In the genomic region with DNA sequence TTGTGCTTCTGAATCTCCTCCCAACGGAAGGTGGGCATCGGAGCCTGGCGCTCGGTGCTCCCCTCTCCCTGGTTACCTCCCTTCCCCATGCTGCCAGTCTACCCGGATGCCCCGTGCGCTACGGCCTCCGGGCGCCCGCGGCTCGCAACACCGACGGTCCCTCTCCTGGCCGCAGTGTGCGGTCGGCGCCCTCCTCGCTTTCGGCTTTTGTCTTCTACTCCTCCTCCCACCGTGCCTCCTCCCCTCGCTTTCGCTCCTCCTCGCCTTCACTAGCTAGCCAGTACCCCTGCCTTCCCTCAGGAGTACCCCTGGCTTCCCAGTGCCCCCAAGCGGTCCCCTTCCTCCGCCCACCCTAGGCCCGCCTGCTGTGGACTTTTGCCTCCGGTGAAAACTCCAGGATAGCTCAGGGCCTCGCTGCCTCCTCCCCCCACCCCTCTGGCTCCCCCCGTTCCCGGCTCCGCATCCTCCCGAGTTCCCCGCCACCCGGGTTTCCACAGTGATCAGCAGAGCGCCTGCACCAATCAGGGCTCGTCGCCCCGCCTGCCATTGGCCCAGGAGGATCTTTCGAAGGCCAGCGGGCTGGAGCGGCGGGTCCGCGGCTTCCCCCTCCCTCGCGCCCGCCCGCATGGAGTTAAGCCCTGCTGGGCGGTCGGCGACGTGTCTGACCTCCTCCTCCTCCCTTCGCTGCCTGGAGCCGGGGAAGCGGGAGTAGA, we compare ENCODE assay signal across 7 mouse cellular contexts. TPM values are rescaled to one million over a fixed set of nuclear protein-coding genes. Genes with fewer than 3 reads are reported as not detected.
DNase-seq lines count a peak whose midpoint lies in the region; ATAC-seq and TF ChIP-seq lines count a peak whose summit lies in the region.

A gene (minus strand): TSS at position 406 of the 713 bp plus-strand sequence.

- peak within 1 kb of the TSS; percentile 98 for H3K27ac ChIP-seq in embryonic facial prominence, embryonic 10.5 days (replicated peaks)
- peak within 1 kb of the TSS; percentile 96 for H3K27ac ChIP-seq in limb, embryonic 10.5 days
- H3K27ac ChIP-seq in midbrain, embryonic 12.5 days (replicated peaks), result peak within 1 kb of the TSS; percentile 99
- H3K27ac ChIP-seq in spleen, adult 2 months (ENCODE audit: insufficient read depth, low read length), result no peak within 1 kb of the TSS

- H3K27me3 ChIP-seq in embryonic facial prominence, embryonic 10.5 days (replicated peaks; ENCODE audit: low read depth, poor library complexity, severe bottlenecking), result no peaks in the 10 kb centered on the region
- H3K27me3 ChIP-seq in limb, embryonic 10.5 days (ENCODE audit: low read depth, poor library complexity, severe bottlenecking), result no peaks in the 10 kb centered on the region
- no peaks in the 10 kb centered on the region for H3K27me3 ChIP-seq in midbrain, embryonic 12.5 days
- H3K27me3 ChIP-seq in spleen, adult 2 months (ENCODE audit: control insufficient read depth, insufficient read depth, low read length), result peaks cover 3% of the 10 kb centered on the region; the same call in 1 of the 2 replicates

- TF ChIP-seq CTCF in spleen, adult 2 months (IDR thresholded peaks at IDR 0.05; ENCODE audit: extremely low read depth, insufficient read depth, insufficient read length, insufficient replicate concordance), result no peak

- peaks cover 51% of the 10 kb centered on the region for H3K4me1 ChIP-seq in embryonic facial prominence, embryonic 10.5 days
- H3K4me1 ChIP-seq in limb, embryonic 10.5 days, result peaks cover 41% of the 10 kb centered on the region
- peaks cover 45% of the 10 kb centered on the region for H3K4me1 ChIP-seq in midbrain, embryonic 12.5 days
- H3K4me1 ChIP-seq in spleen, adult 2 months (ENCODE audit: control insufficient read depth, insufficient read depth, insufficient read length), result peaks cover 7% of the 10 kb centered on the region

- H3K4me2 ChIP-seq in midbrain, embryonic 12.5 days (replicated peaks), result peak within 1 kb of the TSS; percentile 95

- ATAC-seq in granulocyte monocyte progenitor cell, adult 5-6 weeks (replicated peaks; ENCODE audit: poor library complexity, severe bottlenecking), result peak; percentile 63
- peak; percentile 95 for ATAC-seq in midbrain, embryonic 12.5 days (ENCODE audit: low FRiP score, low read depth)

- peak within 1 kb of the TSS; percentile 95 for H3K9ac ChIP-seq in midbrain, embryonic 12.5 days (replicated peaks)

- peak; percentile 97 for DNase-seq in adrenal gland, postnatal 14 days
- DNase-seq in embryonic facial prominence, embryonic 10.5 days (ENCODE audit: low spot score), result peak; percentile 99
- peak; percentile 85 for DNase-seq in kidney, adult 18-20 months
- peak; percentile 96 for DNase-seq in limb, embryonic 10.5 days (ENCODE audit: low spot score)
- DNase-seq in spleen, adult 2 months (ENCODE audit: low read depth in 1 of 2, low spot score in 2 of 2), result peak in 1 of 2 experiments; percentile 17

- whole genome bisulfite sequencing in embryonic facial prominence, embryonic 10.5 days, result under 1% methylated on average over 57 of the region's 57 CpGs
- under 1% methylated on average over 55 of the region's 57 CpGs for WGBS in limb, embryonic 10.5 days
- WGBS in midbrain, embryonic 12.5 days, result under 1% methylated on average over 49 of the region's 57 CpGs
- 1% methylated on average over 57 of the region's 57 CpGs for WGBS in spleen, adult 2 months

- TF ChIP-seq POLR2A in spleen, adult 2 months (IDR thresholded peaks at IDR 0.05; ENCODE audit: low read depth, low read length), result no peak

- H3K9me3 ChIP-seq in embryonic facial prominence, embryonic 10.5 days, result no peaks in the 10 kb centered on the region
- no peaks in the 10 kb centered on the region for H3K9me3 ChIP-seq in limb, embryonic 10.5 days (replicated peaks)
- no peaks in the 10 kb centered on the region for H3K9me3 ChIP-seq in midbrain, embryonic 12.5 days

- peak within 1 kb of the TSS; percentile 90 for H3K4me3 ChIP-seq in embryonic facial prominence, embryonic 10.5 days
- peak within 1 kb of the TSS; percentile 83 for H3K4me3 ChIP-seq in limb, embryonic 10.5 days
- peak within 1 kb of the TSS; percentile 78 for H3K4me3 ChIP-seq in midbrain, embryonic 12.5 days
- H3K4me3 ChIP-seq in spleen, adult 2 months (ENCODE audit: extremely low read depth, insufficient read depth, insufficient read length), result peak within 1 kb of the TSS; percentile 61

- peaks cover 32% of the 10 kb centered on the region for H3K36me3 ChIP-seq in embryonic facial prominence, embryonic 10.5 days (replicated peaks)
- peaks cover 34% of the 10 kb centered on the region for H3K36me3 ChIP-seq in limb, embryonic 10.5 days
- H3K36me3 ChIP-seq in midbrain, embryonic 12.5 days, result peaks cover 13% of the 10 kb centered on the region; the same call in 1 of the 2 replicates
- no peaks in the 10 kb centered on the region for H3K36me3 ChIP-seq in spleen, adult 2 months (ENCODE audit: control insufficient read depth, insufficient read depth, low read length)

RNA-seq across cellular contexts. Expression of the gene that starts here (rescaled TPM):
- 806 and 858 TPM in 2 replicates for total RNA-seq in adrenal gland, postnatal 14 days (2021)
- polyA plus RNA-seq in embryonic facial prominence, embryonic 10.5 days (2016; fragmentation: Nextera tagmentation; extraction: Ambion mirVana), result 160 and 165 TPM in 2 replicates
- 4.8 and 5.5 TPM in 2 replicates for total RNA-seq in granulocyte monocyte progenitor cell, adult 5-6 weeks (2014; fragmentation: Nextera tagmentation)
- 3.7 and 5.4 TPM in 2 replicates for total RNA-seq in granulocyte monocyte progenitor cell, adult 5-6 weeks (2017)
- 158 TPM in 2 replicates for polyA plus RNA-seq in limb, embryonic 10.5 days (2016; fragmentation: Nextera tagmentation; extraction: Ambion mirVana)
- polyA plus RNA-seq in midbrain, embryonic 12.5 days (2016; fragmentation: Nextera tagmentation; extraction: Ambion mirVana), result 220 and 225 TPM in 2 replicates
- polyA plus RNA-seq in spleen, adult 2 months (2012; rRNA removed), result 9.6 and 12.2 TPM in 2 replicates

Comparison
In these comparisons a context has a peak if more than half of its experiments do, and no peak if none do; other contexts are left out.
1. RNA of the gene that starts here (total RNA-seq): 806 to 858 TPM in adrenal gland, postnatal 14 days; 3.7 to 5.5 TPM in granulocyte monocyte progenitor cell, adult 5-6 weeks; every median in the first group is over 100 times any median in the second.
2. RNA of the gene that starts here (polyA plus RNA-seq): 220 to 225 TPM in midbrain, embryonic 12.5 days, 160 to 165 TPM in embryonic facial prominence, embryonic 10.5 days and 158 TPM in limb, embryonic 10.5 days; 9.6 to 12.2 TPM in spleen, adult 2 months; every median in the first group is over 10 times any median in the second.
3. Peak in every context shown above with its lines, with median percentiles within 50 percentile points of each other: H3K4me3 ChIP-seq.